In the genomic region with DNA sequence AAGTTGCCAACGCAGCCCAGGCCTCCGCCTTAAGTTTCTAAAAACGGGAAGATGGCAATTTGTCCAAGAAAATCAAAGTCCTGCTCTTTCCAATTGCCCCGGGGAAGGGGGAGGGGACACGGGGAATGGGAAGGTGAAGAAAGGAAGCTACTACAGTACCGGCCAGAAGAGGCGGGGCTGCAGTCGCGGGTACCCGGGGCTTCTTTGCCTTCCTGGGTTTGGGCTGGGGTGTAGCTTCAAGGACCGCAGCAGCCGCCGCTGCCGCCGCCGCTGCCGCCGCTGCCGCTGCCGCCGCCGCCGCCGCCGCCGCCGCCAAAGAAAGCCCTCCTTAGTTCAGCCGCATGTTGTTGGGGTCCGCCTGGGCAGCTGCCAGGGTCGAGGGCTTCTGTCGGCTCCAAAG, we compare ENCODE assay signal across 7 mouse cellular contexts. TPM values are rescaled to one million over a fixed set of nuclear protein-coding genes. Genes with fewer than 3 reads are reported as not detected.
DNase-seq lines count a peak whose midpoint lies in the region; ATAC-seq and TF ChIP-seq lines count a peak whose summit lies in the region.

No protein-coding gene starts in this region.

- no peak overlapping the region for H3K27ac ChIP-seq in heart, embryonic 12.5 days (ENCODE audit: poor library complexity, severe bottlenecking)
- peak overlapping the region; percentile 52; the same call in 1 of the 2 replicates for H3K27ac ChIP-seq in limb, embryonic 13.5 days

- peak overlapping the region; percentile 95 for H3K4me2 ChIP-seq in heart, embryonic 12.5 days
- peak overlapping the region; percentile 79 for H3K4me2 ChIP-seq in limb, embryonic 13.5 days (replicated peaks)

- WGBS in lung, adult 2 months: 22% methylated on average over 31 of the region's 31 CpGs
- 17% methylated on average over 23 of the region's 31 CpGs for WGBS in heart, embryonic 12.5 days
- WGBS in limb, embryonic 13.5 days: 15% methylated on average over 29 of the region's 31 CpGs

- no peak for DNase-seq in lung, adult 2 months
- no peak for DNase-seq in lung, postnatal 14 days
- DNase-seq in brain, adult 2 months (ENCODE audit: low read depth, low spot score): peak; percentile 12
- DNase-seq in right cerebral cortex, postnatal 4 days: peak; percentile 29
- no peak for DNase-seq in frontal cortex, postnatal 14 days (ENCODE audit: low spot score in 2 of 2)

- no peak for ATAC-seq in heart, embryonic 12.5 days (ENCODE audit: insufficient number of reproducible peaks, low FRiP score)
- ATAC-seq in limb, embryonic 13.5 days (ENCODE audit: low FRiP score, low read depth): no peak

- H3K4me1 ChIP-seq in lung, adult 2 months (ENCODE audit: control insufficient read depth, insufficient read depth, low read length): peaks cover 3% of the 10 kb centered on the region; the same call in 1 of the 2 replicates
- H3K4me1 ChIP-seq in heart, embryonic 12.5 days (replicated peaks): 0 out of 2 replicates have a peak, but pooled peaks cover 4% of the 10 kb centered on the region
- no peaks in the 10 kb centered on the region for H3K4me1 ChIP-seq in limb, embryonic 13.5 days

- peaks cover 55% of the 10 kb centered on the region for H3K27me3 ChIP-seq in heart, embryonic 12.5 days (replicated peaks)
- H3K27me3 ChIP-seq in limb, embryonic 13.5 days: peaks cover 76% of the 10 kb centered on the region

- H3K36me3 ChIP-seq in heart, embryonic 12.5 days: no peaks in the 10 kb centered on the region
- H3K36me3 ChIP-seq in limb, embryonic 13.5 days: no peaks in the 10 kb centered on the region

- TF ChIP-seq CTCF in lung, adult 2 months (IDR thresholded peaks at IDR 0.05; ENCODE audit: insufficient read depth, low read length): no peak

- 0 out of 2 replicates have a peak overlapping the region, but pooled peaks have one; percentile 7 for H3K9ac ChIP-seq in heart, embryonic 12.5 days
- peak overlapping the region; percentile 63 for H3K9ac ChIP-seq in limb, embryonic 13.5 days

- TF ChIP-seq POLR2A in lung, adult 2 months (IDR thresholded peaks at IDR 0.05; ENCODE audit: borderline replicate concordance, extremely low read depth, low read depth, low read length): no peak

- H3K9me3 ChIP-seq in heart, embryonic 12.5 days (replicated peaks): no peaks in the 10 kb centered on the region
- H3K9me3 ChIP-seq in limb, embryonic 13.5 days: no peaks in the 10 kb centered on the region

- H3K4me3 ChIP-seq in lung, adult 2 months (replicated peaks; ENCODE audit: extremely low read depth, low read depth, low read length): peak overlapping the region; percentile 66
- peak overlapping the region; percentile 60 for H3K4me3 ChIP-seq in heart, embryonic 12.5 days
- peak overlapping the region; percentile 54 for H3K4me3 ChIP-seq in limb, embryonic 13.5 days

RNA-seq across cellular contexts. Expression of a gene that starts 0.6 kb away (rescaled TPM):
- polyA plus RNA-seq in lung, adult 2 months (2012; rRNA removed): 0.77 and 1.1 TPM in 2 replicates
- polyA plus RNA-seq in heart, embryonic 12.5 days (2016; fragmentation: Nextera tagmentation; extraction: Ambion mirVana): 0.17 and 0.20 TPM in 2 replicates
- polyA plus RNA-seq in limb, embryonic 13.5 days (2015; fragmentation: Nextera tagmentation; extraction: Ambion mirVana): 5.1 and 6.7 TPM in 2 replicates

Comparison
In these comparisons a context has a peak if more than half of its experiments do, and no peak if none do; other contexts are left out.
1. DNase-seq: peak in brain, adult 2 months (single experiment) and right cerebral cortex, postnatal 4 days (single experiment); none in lung, adult 2 months (single experiment), lung, postnatal 14 days (single experiment) and frontal cortex, postnatal 14 days (0 of 2).
2. Peak in every context shown above with its lines, with median percentiles within 50 percentile points of each other: H3K4me3 ChIP-seq.